Mouse (Mus musculus): ENCODE data around the gene Banp.

GRCm38 (mm10) chr8:122032741-122033140 is 83.2 kb downstream of the Banp start:
- TF ChIP-seq POLR2A (IDR thresholded peaks at IDR 0.05; ENCODE audit: extremely low read depth, insufficient read depth, low read length) (no peak), CTCF (IDR thresholded peaks at IDR 0.05; ENCODE audit: extremely low read depth, insufficient read depth, low read length) (no peak)
